Mouse (Mus musculus): ENCODE measurements at regions not wholly inside any gene's neighbourhood (a gene's known extent, or its start where the extent isn't known, plus 50 kb on each side); places are given as distances from the start of the nearest gene placed in this dataset.

DNA sequence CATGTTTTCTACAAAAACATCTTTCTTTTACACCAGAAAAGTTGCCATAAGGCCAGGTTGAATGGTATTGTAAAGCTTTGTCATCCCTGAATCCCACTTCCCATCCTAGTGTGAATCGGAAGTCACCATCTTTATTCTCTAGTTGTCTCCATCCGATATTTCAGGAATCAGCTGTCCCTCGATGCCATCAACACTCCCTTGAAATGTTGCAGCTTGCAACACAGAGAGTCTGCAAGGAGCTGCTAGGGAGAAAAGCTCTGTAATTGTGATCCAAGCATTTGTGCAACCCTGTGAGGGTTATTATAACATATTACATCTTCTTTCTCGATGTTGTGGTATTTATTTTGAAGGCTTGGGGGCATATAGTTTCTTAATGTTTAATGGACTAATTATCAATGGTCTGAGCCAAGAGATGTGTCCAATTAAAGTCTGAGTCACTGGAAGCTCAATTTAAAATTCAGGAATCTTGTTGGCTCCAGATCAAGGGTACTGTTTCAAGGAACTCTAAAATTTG is 374.4 kb upstream of the Cd180 start:
- no peaks in the 10 kb centered on the region for H3K27me3 ChIP-seq (ENCODE audit: insufficient read depth, low read length)
- ATAC-seq (no peak), DNase-seq (no peak)
- 70% methylated on average over 4 of the region's 4 CpGs for WGBS
- H3K4me2 ChIP-seq (ENCODE audit: low read depth) = no peak overlapping the region
- H3K27ac ChIP-seq (ENCODE audit: low read depth, low read length) = no peak overlapping the region
- no peak for TF ChIP-seq CTCF (IDR thresholded peaks at IDR 0.05; ENCODE audit: low read depth)
- no peaks in the 10 kb centered on the region for H3K9me3 ChIP-seq (ENCODE audit: low read length)
- H3K4me3 ChIP-seq (ENCODE audit: low read depth, low read length) = no peak overlapping the region
- H3K9ac ChIP-seq = no peak overlapping the region
- no peaks in the 10 kb centered on the region for H3K36me3 ChIP-seq (ENCODE audit: insufficient read depth)
- H3K4me1 ChIP-seq (ENCODE audit: insufficient read depth) = no peaks in the 10 kb centered on the region

- H3K4me1 ChIP-seq (ENCODE audit: insufficient read depth) = no peaks in the 10 kb centered on the region
- H3K4me2 ChIP-seq (ENCODE audit: low read depth) = no peak overlapping the region
- DNase-seq = no peak
- 78% methylated on average over 2 of the region's 2 CpGs for WGBS
- no peaks in the 10 kb centered on the region for H3K36me3 ChIP-seq (ENCODE audit: insufficient read depth)
- ATAC-seq = no peak
- no peak for TF ChIP-seq CTCF (IDR thresholded peaks at IDR 0.05; ENCODE audit: low read depth)
- no peak overlapping the region for H3K4me3 ChIP-seq (ENCODE audit: low read depth, low read length)
- no peak overlapping the region for H3K27ac ChIP-seq (ENCODE audit: low read depth, low read length)
- no peak overlapping the region for H3K9ac ChIP-seq
- no peaks in the 10 kb centered on the region for H3K9me3 ChIP-seq (ENCODE audit: low read length)
- no peaks in the 10 kb centered on the region for H3K27me3 ChIP-seq (ENCODE audit: insufficient read depth, low read length)
Measured at GRCm38 (mm10) chr13:102319453-102319852, 373.9 kb upstream of the Cd180 start.

- no peaks in the 10 kb centered on the region for H3K27me3 ChIP-seq (ENCODE audit: insufficient read depth, low read length)
- H3K4me1 ChIP-seq (ENCODE audit: insufficient read depth) = no peaks in the 10 kb centered on the region
- ATAC-seq (no peak), DNase-seq (no peak)
- TF ChIP-seq CTCF (IDR thresholded peaks at IDR 0.05; ENCODE audit: low read depth) = no peak
- H3K9me3 ChIP-seq (ENCODE audit: low read length) = no peaks in the 10 kb centered on the region
- no peak overlapping the region for H3K4me3 ChIP-seq (ENCODE audit: low read depth, low read length)
- H3K27ac ChIP-seq (ENCODE audit: low read depth, low read length) = no peak overlapping the region
- H3K36me3 ChIP-seq (ENCODE audit: insufficient read depth) = no peaks in the 10 kb centered on the region
- WGBS = 92% methylated on average over 3 of the region's 3 CpGs
- H3K9ac ChIP-seq = no peak overlapping the region
- no peak overlapping the region for H3K4me2 ChIP-seq (ENCODE audit: low read depth)
Measured at GRCm38 (mm10) chr13:102323876-102324275, 369.5 kb upstream of the Cd180 start.

- WGBS = 90% methylated on average over 2 of the region's 2 CpGs
- no peak for ATAC-seq
Measured at GRCm38 (mm10) chr13:102326003-102326402, 367.4 kb upstream of the Cd180 start.

GRCm38 (mm10) chr13:102326544-102326943 is 366.8 kb upstream of the Cd180 start:
- ATAC-seq (no peak), DNase-seq (no peak)
- TF ChIP-seq CTCF (IDR thresholded peaks at IDR 0.05; ENCODE audit: low read depth) = no peak
- no peak overlapping the region for H3K27ac ChIP-seq (ENCODE audit: low read depth, low read length)
- WGBS = 58% methylated on average over 2 of the region's 2 CpGs
- H3K4me3 ChIP-seq (ENCODE audit: low read depth, low read length) = no peak overlapping the region
- H3K36me3 ChIP-seq (ENCODE audit: insufficient read depth) = no peaks in the 10 kb centered on the region
- H3K9ac ChIP-seq = no peak overlapping the region
- H3K9me3 ChIP-seq (ENCODE audit: low read length) = no peaks in the 10 kb centered on the region
- no peaks in the 10 kb centered on the region for H3K4me1 ChIP-seq (ENCODE audit: insufficient read depth)
- H3K27me3 ChIP-seq (ENCODE audit: insufficient read depth, low read length) = no peaks in the 10 kb centered on the region
- H3K4me2 ChIP-seq (ENCODE audit: low read depth) = no peak overlapping the region

More at GRCm38 (mm10) chr13:102326003-102326402, 367.4 kb upstream of the Cd180 start:
- Histone ChIP-seq H3K9ac (no peak overlapping the region), H3K4me3 (ENCODE audit: low read depth, low read length) (no peak overlapping the region), H3K27ac (ENCODE audit: low read depth, low read length) (no peak overlapping the region), H3K4me1 (ENCODE audit: insufficient read depth) (no peaks in the 10 kb centered on the region), H3K4me2 (ENCODE audit: low read depth) (no peak overlapping the region), H3K36me3 (ENCODE audit: insufficient read depth) (no peaks in the 10 kb centered on the region), H3K9me3 (ENCODE audit: low read length) (no peaks in the 10 kb centered on the region), H3K27me3 (ENCODE audit: insufficient read depth, low read length) (no peaks in the 10 kb centered on the region)
- no peak for DNase-seq
- no peak for TF ChIP-seq CTCF (IDR thresholded peaks at IDR 0.05; ENCODE audit: low read depth)

DNA sequence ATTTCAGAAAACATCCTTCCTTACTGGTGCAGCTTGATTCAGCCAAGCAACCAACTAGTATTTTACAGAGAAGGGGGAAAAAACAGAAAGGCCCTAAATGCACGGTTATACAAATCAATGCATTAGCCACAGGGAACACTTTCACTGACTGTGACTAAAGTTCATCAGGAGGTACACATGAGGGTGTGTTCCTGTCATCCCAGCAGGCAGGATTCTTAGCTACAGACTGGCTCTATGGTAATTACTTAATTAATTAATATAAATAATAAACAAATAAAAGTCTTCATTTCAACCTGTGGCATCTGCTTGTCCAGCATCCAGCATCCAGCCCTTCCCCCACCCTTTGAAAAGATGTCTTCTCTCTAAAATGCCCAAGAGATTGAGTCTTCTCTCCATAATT is 359.7 kb upstream of the Cd180 start:
- DNase-seq = no peak
- Histone ChIP-seq H3K4me3 (ENCODE audit: low read depth, low read length) (no peak overlapping the region), H3K27ac (ENCODE audit: low read depth, low read length) (no peak overlapping the region), H3K36me3 (ENCODE audit: insufficient read depth) (no peaks in the 10 kb centered on the region), H3K4me1 (ENCODE audit: insufficient read depth) (peaks cover 4% of the 10 kb centered on the region; the same call in 1 of the 2 replicates), H3K4me2 (ENCODE audit: low read depth) (no peak overlapping the region), H3K9me3 (ENCODE audit: low read length) (no peaks in the 10 kb centered on the region), H3K9ac (no peak overlapping the region), H3K27me3 (ENCODE audit: insufficient read depth, low read length) (no peaks in the 10 kb centered on the region)
- no peak for ATAC-seq
- 56% methylated on average over 1 of the region's 1 CpGs for whole genome bisulfite sequencing
- TF ChIP-seq CTCF (IDR thresholded peaks at IDR 0.05; ENCODE audit: low read depth) = no peak

- Histone ChIP-seq H3K4me2 (ENCODE audit: low read depth) (peak overlapping the region; percentile 29), H3K27me3 (ENCODE audit: insufficient read depth, low read length) (no peaks in the 10 kb centered on the region), H3K36me3 (ENCODE audit: insufficient read depth) (no peaks in the 10 kb centered on the region), H3K9ac (no peak overlapping the region), H3K4me1 (ENCODE audit: insufficient read depth) (peaks cover 4% of the 10 kb centered on the region; the same call in 1 of the 2 replicates), H3K9me3 (ENCODE audit: low read length) (no peaks in the 10 kb centered on the region), H3K27ac (ENCODE audit: low read depth, low read length) (no peak overlapping the region), H3K4me3 (ENCODE audit: low read depth, low read length) (no peak overlapping the region)
- ATAC-seq = no peak; the same call in 1 of the 2 replicates
- DNase-seq = peak; percentile 59
- 34% methylated on average over 13 of the region's 13 CpGs for WGBS
- no peak for TF ChIP-seq CTCF (IDR thresholded peaks at IDR 0.05; ENCODE audit: low read depth)
Measured at GRCm38 (mm10) chr13:102334131-102334534, 359.2 kb upstream of the Cd180 start.

Measured in forebrain, postnatal 0 days (tissue).